Comparison of ENCODE assay signal across 27 mouse cellular contexts in the genomic region with DNA sequence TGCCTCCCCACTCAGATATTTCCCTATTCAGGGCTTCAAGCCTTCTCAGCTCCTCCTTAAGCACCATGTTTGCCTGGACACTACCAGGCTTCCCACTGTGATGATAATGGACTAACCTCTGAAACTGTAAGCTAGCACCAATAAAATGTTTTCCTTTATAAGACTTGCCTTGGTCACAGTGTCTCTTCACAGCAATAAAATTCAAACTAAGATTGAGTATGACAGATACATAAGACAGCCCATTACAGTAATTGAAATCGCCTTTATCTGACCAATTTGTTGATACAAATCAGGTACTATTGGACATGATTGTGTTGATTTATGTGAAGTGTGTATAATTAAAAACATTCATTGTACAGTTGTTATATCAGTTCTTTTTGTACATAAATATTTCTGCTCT.
"Had no signal": no experiment of that assay in that cellular context is flagged by ENCODE, and none has a peak within 500 bp of the region (broad histone marks: within the 10 kb centered on the region; RNA-seq: fewer than 3 reads in every experiment).

No protein-coding gene starts in this region.

- H3K9me3 ChIP-seq: limb, embryonic 12.5 days; limb, embryonic 13.5 days; limb, embryonic 15.5 days; liver, embryonic 12.5 days; liver, embryonic 13.5 days; liver, embryonic 15.5 days; lung, embryonic 15.5 days; megakaryocyte, embryonic 14.5 days; midbrain, embryonic 10.5 days; midbrain, embryonic 12.5 days; midbrain, embryonic 13.5 days; midbrain, embryonic 15.5 days had no signal

- H3K27me3 ChIP-seq: limb, embryonic 12.5 days; limb, embryonic 13.5 days; limb, embryonic 15.5 days; liver, embryonic 12.5 days; liver, embryonic 13.5 days; liver, embryonic 15.5 days; lung, embryonic 15.5 days; megakaryocyte, embryonic 14.5 days; midbrain, embryonic 12.5 days; midbrain, embryonic 13.5 days; midbrain, embryonic 15.5 days had no signal

- H3K4me1 ChIP-seq: limb, embryonic 12.5 days; limb, embryonic 13.5 days; limb, embryonic 15.5 days; liver, embryonic 12.5 days; liver, embryonic 13.5 days; liver, embryonic 15.5 days; lung, embryonic 15.5 days; megakaryocyte, embryonic 14.5 days; midbrain, embryonic 10.5 days; midbrain, embryonic 12.5 days; midbrain, embryonic 13.5 days; midbrain, embryonic 15.5 days had no signal

- H3K4me3 ChIP-seq: left cerebral cortex, adult 2 months; limb, embryonic 12.5 days; limb, embryonic 13.5 days; limb, embryonic 15.5 days; liver, embryonic 12.5 days; liver, embryonic 13.5 days; liver, embryonic 15.5 days; lung, embryonic 15.5 days; megakaryocyte, embryonic 14.5 days; midbrain, embryonic 10.5 days; midbrain, embryonic 12.5 days; midbrain, embryonic 13.5 days; midbrain, embryonic 15.5 days; myocyte had no signal

- DNase-seq: left cerebral cortex, postnatal 4 days; liver; liver, embryonic 13.5 days; liver, postnatal 0 days; lung, adult 18-20 months; lung, adult 2 months; lung, embryonic 14.5 days; lung, postnatal 10 days; lung, postnatal 14 days; lung, postnatal 36 days; lung, postnatal 4 days; midbrain, embryonic 14.5 days had no signal

- H3K36me3 ChIP-seq: limb, embryonic 12.5 days; limb, embryonic 13.5 days; limb, embryonic 15.5 days; liver, embryonic 12.5 days; liver, embryonic 13.5 days; liver, embryonic 15.5 days; lung, embryonic 15.5 days; midbrain, embryonic 10.5 days; midbrain, embryonic 12.5 days; midbrain, embryonic 13.5 days; midbrain, embryonic 15.5 days had no signal

- H3K27ac ChIP-seq: left cerebral cortex, adult 2 months; limb, embryonic 12.5 days; limb, embryonic 13.5 days; limb, embryonic 15.5 days; liver, embryonic 12.5 days; liver, embryonic 13.5 days; liver, embryonic 14.5 days; liver, embryonic 15.5 days; lung, embryonic 15.5 days; macrophage; midbrain, embryonic 10.5 days; midbrain, embryonic 12.5 days; midbrain, embryonic 13.5 days; midbrain, embryonic 15.5 days had no signal
